Mouse (Mus musculus) forebrain, embryonic 14.5 days (tissue): ENCODE measurements around the gene Gm45844. TPM values are rescaled to one million over a fixed set of nuclear protein-coding genes. Genes with fewer than 3 reads are reported as not detected.
"Not testable (repeated sequence)": the region's sequence is repeated elsewhere in the genome, so short reads cannot be mapped to it uniquely, and the experiment has no call there.

Source experiments
- ATAC-seq: fragments of 200-750 bp; cut with Nextera tagmentation; 2 replicates; pipeline ENCODE4 v1.8.0; 2017; ENCODE audit warnings: mild to moderate bottlenecking, moderate library complexity
- DNase-seq: peaks from one replicate; pipeline ENCODE4 v3.0.0-alpha.2; 2015; ENCODE audit warnings: low spot score
- H3K27ac ChIP-seq: fragments of 300-500 bp; sonication (generic); 2 replicates; pipeline ENCODE4 v1.5.1; 2014; ENCODE audit warnings: low read depth, mild to moderate bottlenecking, control low read depth, low read length, moderate library complexity
- H3K27me3 ChIP-seq: fragments of 300-500 bp; sonication (generic); replicated peaks from 2 replicates; pipeline ENCODE4 v1.6.1; 2014; ENCODE audit warnings: low read length, control low read depth, mixed read lengths; ENCODE audit not compliant: control insufficient read depth, insufficient read depth
- H3K36me3 ChIP-seq: fragments of 300-500 bp; sonication (generic); 2 replicates; pipeline ENCODE4 v1.6.1; 2014; ENCODE audit warnings: low read length, control low read depth; ENCODE audit not compliant: control insufficient read depth, insufficient read depth
- H3K4me1 ChIP-seq: fragments of 300-500 bp; sonication (generic); 2 replicates; pipeline ENCODE4 v1.6.1; 2014; ENCODE audit warnings: antibody characterized with exemption, low read length, control low read depth; ENCODE audit not compliant: control insufficient read depth, insufficient read depth
- H3K4me2 ChIP-seq: fragments of 300-500 bp; sonication (generic); 2 replicates; pipeline ENCODE4 v1.6.1; 2014; ENCODE audit warnings: mild to moderate bottlenecking, control low read depth, low read length
- H3K4me3 ChIP-seq: fragments of 300-500 bp; sonication (generic); 2 replicates; pipeline ENCODE4 v1.5.1; 2014; ENCODE audit warnings: low read depth, low read length, control low read depth
- H3K9ac ChIP-seq: fragments of 300-500 bp; sonication (generic); 2 replicates; pipeline ENCODE4 v1.6.1; 2014; ENCODE audit warnings: mild to moderate bottlenecking, low read length, control low read depth, moderate library complexity
- H3K9me3 ChIP-seq: fragments of 300-500 bp; sonication (generic); replicated peaks from 2 replicates; pipeline ENCODE4 v1.6.1; 2016; ENCODE audit warnings: low read length, control low read depth, mixed read lengths; ENCODE audit not compliant: control insufficient read depth
- WGBS: fragments of 180-500 bp; shearing (Covaris S2); extraction: QIAGEN DNeasy Blood & Tissue Kit; methylation state at CpG from one replicate; pipeline ENCODE4 v1.1.7; 2014; 5-methylcytosine and 5-hydroxymethylcytosine counted together
- polyA plus RNA-seq: library from polyadenylated mRNA; unstranded; fragments of >200 nt; fragmentation: Nextera tagmentation; extraction: Ambion mirVana; gene quantifications from 2 replicates; pipeline ENCODE4 v1.2.1, GENCODE M21; 2014

The Gm45844 gene
- polyA plus RNA-seq: 5.8 and 11.0 TPM in 2 replicates

- Histone ChIP-seq H3K36me3 (peaks cover 11% of the 10 kb centered on the region), H3K27ac (peak within 1 kb of the TSS; percentile 59), H3K9ac (peak within 1 kb of the TSS; percentile 35; the same call in 1 of the 2 replicates), H3K4me2 (peak within 1 kb of the TSS; percentile 33; the same call in 1 of the 2 replicates), H3K4me3 (peak within 1 kb of the TSS; percentile 32)
- H3K9me3 ChIP-seq, H3K4me1 ChIP-seq, H3K27me3 ChIP-seq: not testable (repeated sequence)
- ATAC-seq (peak; percentile 99), DNase-seq (peak; percentile 71)
- WGBS: 34% methylated on average over 45 of the region's 45 CpGs
Observed at GRCm38 (mm10) chr7:7277966-7278567, at the start of gene Gm45844. Gm45844 (minus strand) TSS chr7:7278289.

GRCm38 (mm10) chr7:7295595-7295994, 17.5 kb upstream of the Gm45844 start:
- H3K9me3 ChIP-seq: peaks cover 3% of the 10 kb centered on the region; the same call in 1 of the 2 replicates
- H3K27me3 ChIP-seq: no peaks in the 10 kb centered on the region
- no peak overlapping the region for H3K9ac ChIP-seq
- no peak overlapping the region for H3K27ac ChIP-seq
- H3K36me3 ChIP-seq: peaks cover 52% of the 10 kb centered on the region
- H3K4me3 ChIP-seq: no peak overlapping the region
- H3K4me2 ChIP-seq: no peak overlapping the region
- 80% methylated on average over 16 of the region's 16 CpGs for WGBS
- H3K4me1 ChIP-seq: no peaks in the 10 kb centered on the region
- no peak for ATAC-seq
- DNase-seq: peak; percentile 44

GRCm38 (mm10) chr7:7281383-7281782, 3.3 kb upstream of the Gm45844 start:
- 76% methylated on average over 1 of the region's 1 CpGs for WGBS
- Histone ChIP-seq H3K4me2 (no peak overlapping the region), H3K36me3 (peaks cover 31% of the 10 kb centered on the region), H3K9me3 (0 out of 2 replicates have a peak, but pooled peaks cover 2% of the 10 kb centered on the region), H3K27me3 (no peaks in the 10 kb centered on the region), H3K27ac (no peak overlapping the region), H3K4me3 (no peak overlapping the region), H3K9ac (no peak overlapping the region), H3K4me1 (no peaks in the 10 kb centered on the region)
- ATAC-seq (no peak), DNase-seq (no peak)

- Histone ChIP-seq H3K4me2 (peak overlapping the region; percentile 33; the same call in 1 of the 2 replicates), H3K9ac (peak overlapping the region; percentile 35; the same call in 1 of the 2 replicates), H3K4me3 (peak overlapping the region; percentile 32), H3K27ac (peak overlapping the region; percentile 59)
- DNase-seq (peak; percentile 53), ATAC-seq (peak; percentile 70)
- 38% methylated on average over 24 of the region's 24 CpGs for WGBS
- not testable (repeated sequence) for H3K36me3 ChIP-seq, H3K9me3 ChIP-seq, H3K4me1 ChIP-seq, H3K27me3 ChIP-seq
Observed at GRCm38 (mm10) chr7:7277556-7277955, 533 bp downstream of the Gm45844 start.

- not testable (repeated sequence) for DNase-seq, H3K9ac ChIP-seq, H3K4me2 ChIP-seq, H3K36me3 ChIP-seq, H3K9me3 ChIP-seq, H3K27me3 ChIP-seq, H3K4me1 ChIP-seq, H3K4me3 ChIP-seq, H3K27ac ChIP-seq, ATAC-seq
- WGBS: no CpG with 5 or more reads among the region's 1 CpGs
Observed at GRCm38 (mm10) chr7:7247228-7247627, 30.9 kb downstream of the Gm45844 start, which contains the start of gene Vmn2r29. Vmn2r29 (minus strand) TSS chr7:7247328.

GRCm38 (mm10) chr7:7209313-7210151, 68.6 kb downstream of the Gm45844 start, which contains the start of gene Zfp772:
Zfp772 (minus strand) TSS chr7:7209998.
- H3K4me1 ChIP-seq, H3K36me3 ChIP-seq, H3K27ac ChIP-seq, H3K9me3 ChIP-seq, H3K27me3 ChIP-seq: not testable (repeated sequence)
- H3K4me3 ChIP-seq: peak within 1 kb of the TSS; percentile 38
- H3K4me2 ChIP-seq: peak within 1 kb of the TSS; percentile 52
- WGBS: 1% methylated on average over 24 of the region's 24 CpGs
- peak; percentile 58; the same call in 1 of the 2 replicates for ATAC-seq
- peak; percentile 56 for DNase-seq
- peak within 1 kb of the TSS; percentile 40; the same call in 1 of the 2 replicates for H3K9ac ChIP-seq

DNA sequence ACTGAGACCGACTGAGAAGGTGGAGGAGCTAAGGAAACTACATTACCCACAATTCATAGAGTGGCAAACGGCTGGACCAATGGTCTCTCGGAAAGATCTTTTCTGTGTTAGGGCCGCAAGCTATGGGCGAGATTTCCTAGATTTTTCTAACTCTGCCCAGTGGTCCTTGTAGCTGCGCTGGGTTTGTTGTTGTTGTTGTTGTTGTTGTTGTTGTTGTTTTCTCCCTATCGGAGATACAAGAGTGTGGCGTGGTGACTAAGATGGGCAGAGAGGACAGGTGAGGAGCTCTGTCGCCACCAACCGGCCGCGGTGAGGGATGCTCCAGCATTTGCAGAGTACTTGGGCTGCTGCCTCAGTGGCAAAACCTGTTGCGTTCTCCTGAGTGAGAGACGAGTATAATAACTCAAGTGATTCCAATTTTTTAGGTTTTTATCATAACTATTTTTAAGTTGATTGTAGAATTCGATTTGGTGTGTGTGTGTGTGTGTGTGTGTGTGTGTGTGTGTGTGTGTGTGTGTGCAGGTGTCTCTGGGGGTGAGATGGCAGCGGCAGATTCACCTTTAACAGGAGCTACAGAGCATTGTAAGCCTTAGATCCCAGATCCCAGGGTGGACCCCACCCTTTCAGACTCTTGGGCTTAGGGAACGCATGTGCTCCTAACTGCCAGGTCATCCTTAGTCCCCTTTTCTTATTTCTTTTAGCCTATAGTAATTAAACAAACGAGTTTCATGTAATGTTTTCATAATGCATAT, 89.7 kb downstream of the Gm45844 start:
- peak overlapping the region; percentile 34 for H3K4me3 ChIP-seq
- H3K9me3 ChIP-seq: no peaks in the 10 kb centered on the region
- H3K27ac ChIP-seq: no peak overlapping the region
- no peaks in the 10 kb centered on the region for H3K27me3 ChIP-seq
- no peaks in the 10 kb centered on the region for H3K4me1 ChIP-seq
- H3K9ac ChIP-seq: 0 out of 2 replicates have a peak overlapping the region, but pooled peaks have one; percentile 4
- peak; percentile 97 for ATAC-seq
- H3K36me3 ChIP-seq: no peaks in the 10 kb centered on the region
- WGBS: 13% methylated on average over 18 of the region's 18 CpGs
- DNase-seq: peak; percentile 81
- peak overlapping the region; percentile 37 for H3K4me2 ChIP-seq

DNA sequence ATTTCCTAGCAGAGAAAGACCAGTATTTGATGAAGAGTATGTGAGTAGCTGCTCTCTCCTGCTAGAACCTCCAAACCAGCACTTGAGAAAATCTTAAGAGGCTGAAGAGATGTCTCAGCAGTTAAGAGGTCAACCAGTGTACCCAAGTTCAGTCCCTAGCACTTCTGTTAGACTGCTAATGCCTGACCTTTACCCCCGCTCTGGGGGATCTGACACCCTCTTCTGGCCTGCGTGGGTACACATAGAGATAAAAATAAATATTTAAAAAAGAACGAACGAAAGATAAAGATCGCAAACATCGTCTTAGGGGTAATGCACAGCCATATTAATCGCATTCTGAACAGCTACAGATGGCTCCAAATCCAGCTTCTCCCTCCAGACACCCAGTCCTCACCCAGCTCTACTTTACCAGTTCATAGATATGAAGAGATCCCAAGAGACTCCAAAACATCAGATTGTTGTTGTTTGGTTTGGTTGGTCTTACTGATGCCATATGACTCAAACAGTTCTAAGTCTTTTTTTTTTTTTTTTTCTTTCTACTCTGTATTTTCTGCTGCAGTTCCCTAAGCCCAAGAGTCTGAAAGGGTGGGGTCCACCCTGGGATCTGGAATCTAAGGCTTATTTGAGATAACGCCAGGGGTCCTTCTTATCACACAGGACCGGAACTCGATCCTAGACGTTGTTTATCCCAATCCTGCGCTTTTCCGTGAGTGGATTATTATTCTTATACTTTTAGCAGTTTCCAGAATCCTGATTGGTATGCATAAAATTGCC, 90.5 kb downstream of the Gm45844 start:
- H3K4me2 ChIP-seq: peak overlapping the region; percentile 37
- H3K36me3 ChIP-seq: peaks cover 6% of the 10 kb centered on the region
- no peak for DNase-seq
- no peak overlapping the region for H3K27ac ChIP-seq
- no peaks in the 10 kb centered on the region for H3K9me3 ChIP-seq
- WGBS: 41% methylated on average over 13 of the region's 13 CpGs
- peak overlapping the region; percentile 34 for H3K4me3 ChIP-seq
- H3K9ac ChIP-seq: no peak overlapping the region
- ATAC-seq: peak; percentile 78; the same call in 1 of the 2 replicates
- no peaks in the 10 kb centered on the region for H3K4me1 ChIP-seq
- H3K27me3 ChIP-seq: no peaks in the 10 kb centered on the region
